Comparison of ENCODE assay signal across 9 mouse cellular contexts in the genomic region with DNA sequence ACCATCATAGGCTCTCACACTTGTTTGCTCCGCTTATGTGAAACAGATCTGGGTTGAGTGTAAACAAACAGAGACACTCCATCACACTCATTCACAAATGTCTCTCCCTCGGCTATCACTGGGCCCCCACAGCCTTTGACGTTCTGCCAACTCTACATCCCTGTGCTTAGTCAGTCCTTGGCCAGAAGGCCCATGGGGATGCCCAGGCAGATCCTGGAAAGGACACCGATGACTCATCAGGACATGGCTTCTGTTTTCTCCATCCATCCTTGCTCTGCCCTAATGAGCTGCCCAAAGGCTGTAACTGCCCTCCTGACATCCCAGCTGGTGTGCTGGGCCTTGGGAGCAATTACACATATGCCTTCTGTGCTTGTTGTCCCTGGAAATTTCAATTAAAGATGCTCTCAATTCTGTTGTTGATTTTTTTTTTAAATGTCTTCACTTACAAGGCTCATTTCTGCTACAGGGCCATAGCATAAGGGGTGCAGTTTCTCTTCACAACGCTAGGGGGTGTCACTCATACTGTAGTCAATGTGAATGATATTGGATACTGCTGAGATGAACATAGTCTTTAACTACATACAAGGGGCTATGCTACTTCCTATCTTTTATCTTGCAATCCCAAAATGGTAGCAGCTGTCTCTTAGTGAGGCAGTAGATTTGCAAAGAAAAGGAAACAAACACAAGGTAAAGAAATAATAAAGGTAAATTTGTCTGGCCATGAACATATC. TPM values are rescaled to one million over a fixed set of nuclear protein-coding genes. Genes with fewer than 3 reads are reported as not detected.
A peak's percentile ranks its signal among the peaks of the same experiment; 100 is the strongest.
DNase-seq lines count a peak whose midpoint lies in the region; TF ChIP-seq lines count a peak whose summit lies in the region.
"Had no signal": no experiment of that assay in that cellular context is flagged by ENCODE, and none has a peak within 500 bp of the region (broad histone marks: within the 10 kb centered on the region; RNA-seq: fewer than 3 reads in every experiment).

No protein-coding gene starts in this region.

- H3K4me3 ChIP-seq in layer of hippocampus, adult 2 months, result no peak overlapping the region
- H3K4me3 ChIP-seq in E14TG2a.4 (replicated peaks; ENCODE audit: low read length), result no peak overlapping the region

- DNase-seq in layer of hippocampus, adult 2 months (ENCODE audit: low spot score in 2 of 2), result peak in 1 of 2 experiments; percentile 19
- no peak for DNase-seq in layer of hippocampus, postnatal 14 days (ENCODE audit: low spot score in 2 of 2)
- DNase-seq in adrenal gland, postnatal 10 days, result peak; percentile 65
- peak; percentile 93 to 94 for DNase-seq in cerebellum, postnatal 25 days
- no peak for DNase-seq in kidney, adult 11 months
- DNase-seq in liver, result no peak
- DNase-seq: lung, embryonic 14.5 days; thymus, postnatal 14 days had no signal

- H3K4me1 ChIP-seq in E14TG2a.4 (replicated peaks; ENCODE audit: low read depth, low read length), result no peaks in the 10 kb centered on the region

- H3K9me3 ChIP-seq in E14TG2a.4 (ENCODE audit: low read length), result no peaks in the 10 kb centered on the region

- no peaks in the 10 kb centered on the region for H3K36me3 ChIP-seq in E14TG2a.4 (ENCODE audit: insufficient read depth, low read length)

- H3K27ac ChIP-seq in layer of hippocampus, adult 2 months, result no peak overlapping the region

- TF ChIP-seq CTCF in layer of hippocampus, adult 2 months (conservative IDR thresholded peaks at IDR 0.05), result peak; percentile 59
- TF ChIP-seq CTCF in E14TG2a.4 (conservative IDR thresholded peaks at IDR 0.05; ENCODE audit: low read length), result peak; percentile 20; the same call in 1 of the 2 replicates

- no peaks in the 10 kb centered on the region for H3K27me3 ChIP-seq in E14TG2a.4 (ENCODE audit: insufficient read depth, low read length)

RNA-seq across cellular contexts. Expression of a gene that starts 45.5 kb away (rescaled TPM):
- 10 to 100 TPM; 78.0 to 82.9 TPM for total RNA-seq in layer of hippocampus, adult 2 months (2021)
- 100 to 1,000 TPM in 1 of 2 experiments, 10 to 100 TPM in 1; 99.6 to 101 TPM for total RNA-seq in layer of hippocampus, postnatal 14 days (2021)
- total RNA-seq in adrenal gland, postnatal 10 days (2021), result 1 to 10 TPM; 1.8 to 4.1 TPM

RNA-seq across cellular contexts. Expression of a gene that starts 51.5 kb away (rescaled TPM):
- 100 to 1,000 TPM; 183 to 185 TPM for total RNA-seq in layer of hippocampus, adult 2 months (2021)
- total RNA-seq in layer of hippocampus, postnatal 14 days (2021), result 100 to 1,000 TPM; 182 to 189 TPM
- 1 to 10 TPM; 5.4 to 8.3 TPM for total RNA-seq in adrenal gland, postnatal 10 days (2021)

Comparison
In these comparisons a context has a peak if more than half of its experiments do, and no peak if none do; other contexts are left out.
1. DNase-seq: peak in adrenal gland, postnatal 10 days (single experiment) and cerebellum, postnatal 25 days (2 of 2); none in layer of hippocampus, postnatal 14 days (0 of 2), kidney, adult 11 months (single experiment) and liver (single experiment).
2. RNA of a gene that starts 45.5 kb away (total RNA-seq): 99.6 to 101 TPM in layer of hippocampus, postnatal 14 days and 78.0 to 82.9 TPM in layer of hippocampus, adult 2 months; 1.8 to 4.1 TPM in adrenal gland, postnatal 10 days; every median in the first group is over 10 times any median in the second.
3. RNA of a gene that starts 51.5 kb away (total RNA-seq): 182 to 189 TPM in layer of hippocampus, postnatal 14 days and 183 to 185 TPM in layer of hippocampus, adult 2 months; 5.4 to 8.3 TPM in adrenal gland, postnatal 10 days; every median in the first group is over 10 times any median in the second.